Mouse (Mus musculus) frontal cortex, postnatal 10 days (tissue): Measurements from ENCODE around the gene Olfr142.
"Not testable (repeated sequence)": the region's sequence is repeated elsewhere in the genome, so short reads cannot be mapped to it uniquely, and the experiment has no call there.

Experiments used
- DNase-seq, 2 experiments: peaks; one replicate each; pipeline ENCODE4 v3.0.0; 2022; ENCODE audit warnings: low spot score in 2 of 2, mixed read lengths in 1 of 2

Gene Olfr142

GRCm38 (mm10) chr2:90257492-90257891 lies at the start of gene Olfr142:
Gene Olfr142, minus strand, starts transcription at chr2:90257592.
- DNase-seq, result no peak

- DNase-seq, result no peak
These were observed 35.3 kb upstream of the Olfr142 start, which contains the start of gene Olfr1272 for GRCm38 (mm10) chr2:90292741-90293140. Gene Olfr1272, minus strand, starts transcription at chr2:90292841.

DNA sequence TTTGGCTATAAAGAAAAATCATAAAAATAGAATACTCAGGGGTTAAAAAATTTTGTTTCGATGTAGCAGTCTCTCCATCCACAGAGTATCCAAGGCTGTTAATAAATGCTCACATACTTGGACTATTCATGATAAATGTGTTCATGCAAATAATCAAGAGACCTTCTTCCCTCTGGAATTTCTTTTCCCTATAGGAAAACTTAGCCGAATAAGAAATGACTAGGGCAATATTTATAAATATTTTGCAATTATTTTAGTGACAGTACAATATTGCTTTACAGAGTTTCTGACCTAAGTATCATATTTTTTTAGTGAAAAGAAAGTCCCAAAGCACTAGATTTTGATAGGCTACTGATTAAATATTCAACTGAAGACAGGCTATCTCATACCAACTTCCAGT lies 13.5 kb upstream of the Olfr142 start, which contains the start of gene Olfr1271:
Olfr1271 (minus strand) TSS at position 101 of the 400 bp plus-strand sequence.
- no peak for DNase-seq

DNA sequence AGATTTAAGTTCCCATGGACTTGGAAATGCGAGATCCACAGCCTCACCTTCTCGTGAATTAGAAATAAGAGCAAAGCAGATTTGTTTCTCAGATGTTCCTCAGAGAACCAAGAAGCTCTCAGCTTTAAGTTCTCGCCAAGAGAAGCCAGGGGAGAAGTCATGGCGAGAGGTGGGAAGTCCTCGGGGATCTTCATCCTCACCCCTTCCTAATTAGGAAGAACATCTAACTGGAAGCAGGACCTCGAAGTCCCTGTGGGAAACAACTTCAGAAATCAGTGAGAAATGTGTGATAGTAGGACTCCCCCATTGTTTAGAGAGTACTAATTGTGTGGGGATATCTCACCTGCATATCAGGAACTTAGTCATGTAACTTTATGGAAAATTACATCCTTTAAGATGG lies 33.0 kb downstream of the Olfr142 start, which contains the start of gene Olfr1506:
Olfr1506 (minus strand) TSS at position 101 of the 400 bp plus-strand sequence.
- DNase-seq, result not testable (repeated sequence)
